Mouse (Mus musculus) lung, embryonic 16.5 days (tissue): Measurements from ENCODE around the gene Rad51b. TPM values are rescaled to one million over a fixed set of nuclear protein-coding genes. Genes with fewer than 3 reads are reported as not detected.

ENCODE experiments used
- ATAC-seq: fragments of 200-750 bp; cut with Nextera tagmentation; 2 replicates; pipeline ENCODE4 v1.8.0; 2017; ENCODE audit warnings: low read depth, mild to moderate bottlenecking, moderate library complexity
- H3K27ac ChIP-seq: fragments of 300-500 bp; sonication (generic); 2 replicates; pipeline ENCODE4 v1.5.1; 2014; ENCODE audit warnings: mild to moderate bottlenecking, control low read depth, low read length
- H3K27me3 ChIP-seq: fragments of 300-500 bp; sonication (generic); 2 replicates; pipeline ENCODE4 v1.6.1; 2014; ENCODE audit warnings: low read depth, low read length, mixed read lengths; ENCODE audit not compliant: control insufficient read depth, insufficient read depth
- H3K36me3 ChIP-seq: fragments of 300-500 bp; sonication (generic); 2 replicates; pipeline ENCODE4 v1.6.1; 2014; ENCODE audit warnings: low read length; ENCODE audit not compliant: control insufficient read depth, insufficient read depth
- H3K4me1 ChIP-seq: fragments of 300-500 bp; sonication (generic); replicated peaks from 2 replicates; pipeline ENCODE4 v1.6.1; 2014; ENCODE audit warnings: low read length, mixed read lengths; ENCODE audit not compliant: control insufficient read depth, insufficient read depth
- H3K4me2 ChIP-seq: fragments of 300-500 bp; sonication (generic); 2 replicates; pipeline ENCODE4 v1.6.1; 2014; ENCODE audit warnings: low read depth, low read length, control low read depth
- H3K4me3 ChIP-seq: fragments of 300-500 bp; sonication (generic); 2 replicates; pipeline ENCODE4 v1.5.1; 2014; ENCODE audit warnings: mild to moderate bottlenecking, low read length, control low read depth
- H3K9ac ChIP-seq: fragments of 300-500 bp; sonication (generic); 2 replicates; pipeline ENCODE4 v1.6.1; 2014; ENCODE audit warnings: low read length, control low read depth
- H3K9me3 ChIP-seq: fragments of 300-500 bp; sonication (generic); 2 replicates; pipeline ENCODE4 v1.6.1; 2016; ENCODE audit warnings: low read length; ENCODE audit not compliant: control insufficient read depth
- WGBS: fragments of 180-500 bp; shearing (Covaris S2); extraction: QIAGEN DNeasy Blood & Tissue Kit; methylation state at CpG from one replicate; pipeline ENCODE4 v1.1.7; 2014; 5-methylcytosine and 5-hydroxymethylcytosine counted together
- polyA plus RNA-seq: library from polyadenylated mRNA; unstranded; fragments of >200 nt; fragmentation: Nextera tagmentation; extraction: Ambion mirVana; gene quantifications from 2 replicates; pipeline ENCODE4 v1.2.1, GENCODE M21; 2015

Gene Rad51b
- polyA plus RNA-seq, result 7.6 and 8.8 TPM in 2 replicates

GRCm38 (mm10) chr12:79297121-79297576 is at the start of gene Rad51b:
Gene Rad51b (plus strand): TSS chr12:79297282.
- H3K27me3 ChIP-seq, result no peaks in the 10 kb centered on the region
- H3K9ac ChIP-seq, result peak within 1 kb of the TSS; percentile 75
- H3K4me2 ChIP-seq, result peak within 1 kb of the TSS; percentile 84
- peaks cover 9% of the 10 kb centered on the region for H3K4me1 ChIP-seq
- peak within 1 kb of the TSS; percentile 78 for H3K4me3 ChIP-seq
- H3K27ac ChIP-seq, result peak within 1 kb of the TSS; percentile 57
- no peaks in the 10 kb centered on the region for H3K9me3 ChIP-seq
- WGBS, result under 1% methylated on average over 21 of the region's 21 CpGs
- no peaks in the 10 kb centered on the region; the same call in 1 of the 2 replicates for H3K36me3 ChIP-seq
- ATAC-seq, result peak; percentile 84

DNA sequence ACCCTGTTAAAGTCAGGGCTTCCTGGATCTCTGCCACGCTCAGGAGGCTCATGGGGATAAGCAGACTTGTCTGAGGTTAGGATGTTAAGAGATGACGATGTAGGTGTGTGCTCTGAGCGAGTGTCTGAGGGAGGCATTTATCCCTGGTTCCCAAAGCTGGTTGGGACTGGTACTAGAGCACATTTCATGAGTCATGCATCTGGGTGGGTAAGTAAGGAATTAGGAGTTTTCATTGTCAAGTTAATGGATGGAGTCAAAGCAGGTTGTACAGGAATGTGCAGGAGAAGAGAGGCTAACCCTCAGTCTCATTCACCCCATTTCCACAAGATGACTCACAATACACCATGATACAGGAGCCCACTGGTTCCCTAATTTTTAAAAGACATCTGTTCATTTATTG is 49.0 kb upstream of the Rad51b start:
- Histone ChIP-seq H3K27ac (no peak overlapping the region), H3K4me1 (no peaks in the 10 kb centered on the region), H3K36me3 (peaks cover 40% of the 10 kb centered on the region), H3K4me2 (no peak overlapping the region), H3K9ac (no peak overlapping the region), H3K27me3 (no peaks in the 10 kb centered on the region), H3K4me3 (no peak overlapping the region), H3K9me3 (no peaks in the 10 kb centered on the region)
- no peak for ATAC-seq
- 87% methylated on average over 3 of the region's 3 CpGs for WGBS

GRCm38 (mm10) chr12:79253294-79254053 is 43.6 kb upstream of the Rad51b start:
- 88% methylated on average over 9 of the region's 9 CpGs for WGBS
- peaks cover 25% of the 10 kb centered on the region for H3K36me3 ChIP-seq
- H3K9ac ChIP-seq, result no peak overlapping the region
- no peaks in the 10 kb centered on the region for H3K4me1 ChIP-seq
- ATAC-seq, result no peak
- H3K4me2 ChIP-seq, result no peak overlapping the region
- no peak overlapping the region for H3K4me3 ChIP-seq
- H3K27me3 ChIP-seq, result no peaks in the 10 kb centered on the region
- H3K27ac ChIP-seq, result no peak overlapping the region
- no peaks in the 10 kb centered on the region for H3K9me3 ChIP-seq

- no peak for ATAC-seq
- Histone ChIP-seq H3K27me3 (no peaks in the 10 kb centered on the region), H3K27ac (no peak overlapping the region), H3K9ac (no peak overlapping the region), H3K4me1 (no peaks in the 10 kb centered on the region), H3K4me3 (no peak overlapping the region), H3K36me3 (peaks cover 21% of the 10 kb centered on the region), H3K9me3 (no peaks in the 10 kb centered on the region), H3K4me2 (no peak overlapping the region)
- WGBS, result 93% methylated on average over 10 of the region's 10 CpGs
Observed at GRCm38 (mm10) chr12:79254975-79255374, 42.1 kb upstream of the Rad51b start.

DNA sequence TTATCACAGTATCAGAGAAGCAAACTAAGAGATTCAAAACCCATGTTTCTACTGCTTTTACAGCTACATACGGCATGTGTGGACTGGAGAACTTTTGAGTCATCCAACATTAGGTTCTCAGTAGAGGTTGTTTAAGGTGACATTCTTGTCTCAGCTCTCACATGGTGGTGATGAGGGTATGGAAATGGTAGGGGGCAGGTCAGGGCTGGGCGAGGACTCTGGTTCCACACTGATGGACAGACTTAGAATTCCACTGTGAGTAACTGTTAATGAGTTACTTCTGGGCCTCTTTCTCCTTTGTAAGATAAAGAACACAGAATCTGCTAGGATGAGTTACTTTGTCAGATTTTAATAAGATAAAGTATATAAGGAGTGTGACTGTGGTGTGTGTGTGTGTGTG is 36.9 kb upstream of the Rad51b start:
- Histone ChIP-seq H3K4me3 (no peak overlapping the region), H3K27me3 (no peaks in the 10 kb centered on the region), H3K27ac (no peak overlapping the region), H3K9ac (no peak overlapping the region), H3K4me2 (no peak overlapping the region), H3K9me3 (no peaks in the 10 kb centered on the region), H3K4me1 (no peaks in the 10 kb centered on the region), H3K36me3 (peaks cover 21% of the 10 kb centered on the region)
- no peak for ATAC-seq
- 89% methylated on average over 2 of the region's 2 CpGs for WGBS

DNA sequence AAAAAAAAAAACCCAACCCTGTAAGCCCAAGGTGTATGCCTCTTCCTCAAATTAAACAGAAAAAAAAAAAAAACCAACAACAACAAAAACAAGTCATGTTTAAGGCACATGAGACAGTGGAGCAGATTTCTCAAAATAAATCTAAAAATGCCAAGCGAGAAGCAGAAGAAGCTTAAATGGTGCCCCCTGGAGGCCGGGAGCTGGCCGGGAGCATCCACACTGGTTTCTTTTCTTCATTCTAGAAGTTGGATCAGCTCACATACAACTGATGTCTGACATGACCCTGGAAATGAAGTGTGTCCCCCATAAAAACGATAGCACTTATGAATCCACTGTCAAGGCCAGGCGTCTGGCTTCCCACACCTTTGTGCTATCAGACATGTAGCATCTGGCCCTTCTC is 36.0 kb upstream of the Rad51b start:
- 42% methylated on average over 5 of the region's 5 CpGs for WGBS
- H3K4me1 ChIP-seq, result no peaks in the 10 kb centered on the region
- H3K36me3 ChIP-seq, result peaks cover 25% of the 10 kb centered on the region
- H3K9me3 ChIP-seq, result no peaks in the 10 kb centered on the region
- no peak overlapping the region for H3K4me2 ChIP-seq
- no peak overlapping the region for H3K27ac ChIP-seq
- no peak overlapping the region for H3K4me3 ChIP-seq
- no peak for ATAC-seq
- H3K9ac ChIP-seq, result no peak overlapping the region
- H3K27me3 ChIP-seq, result no peaks in the 10 kb centered on the region

- no peak overlapping the region for H3K4me3 ChIP-seq
- H3K4me1 ChIP-seq, result no peaks in the 10 kb centered on the region
- H3K9me3 ChIP-seq, result no peaks in the 10 kb centered on the region
- H3K9ac ChIP-seq, result no peak overlapping the region
- H3K27ac ChIP-seq, result no peak overlapping the region
- H3K36me3 ChIP-seq, result peaks cover 52% of the 10 kb centered on the region
- no peak overlapping the region for H3K4me2 ChIP-seq
- no peaks in the 10 kb centered on the region for H3K27me3 ChIP-seq
- 75% methylated on average over 4 of the region's 4 CpGs for WGBS
- no peak for ATAC-seq
Observed at GRCm38 (mm10) chr12:79272604-79273003, 24.5 kb upstream of the Rad51b start.

DNA sequence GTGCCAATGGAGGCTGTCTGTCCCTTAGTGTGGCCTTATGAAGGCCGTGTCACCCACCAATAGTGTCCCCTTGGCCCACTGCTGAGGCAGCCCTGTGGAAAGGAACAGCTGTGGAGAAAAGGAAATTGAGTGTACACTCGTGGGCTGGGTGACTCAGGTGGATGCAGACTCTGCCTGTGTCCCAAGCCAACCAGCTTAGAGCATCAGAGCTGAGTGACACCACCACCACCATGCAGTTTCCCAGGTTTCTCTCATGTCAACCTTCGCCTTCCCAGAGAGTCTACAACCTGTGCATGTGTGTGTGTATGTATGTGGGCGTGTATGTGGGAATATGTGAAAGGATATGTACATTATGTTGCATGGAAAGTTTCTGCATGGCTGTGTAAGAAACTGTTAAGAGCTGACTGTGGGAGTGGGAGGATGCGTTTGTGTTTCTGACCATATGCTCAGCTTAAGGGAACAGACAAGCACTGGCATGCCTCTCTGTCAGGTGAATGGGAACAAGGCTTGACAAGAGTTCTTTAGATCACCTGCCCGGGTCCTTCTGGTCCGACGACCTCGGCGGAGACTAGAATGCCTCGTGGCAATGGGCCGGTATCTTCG is 17.5 kb upstream of the Rad51b start:
- Histone ChIP-seq H3K27me3 (no peaks in the 10 kb centered on the region), H3K4me1 (no peaks in the 10 kb centered on the region), H3K4me2 (no peak overlapping the region), H3K9ac (no peak overlapping the region), H3K9me3 (no peaks in the 10 kb centered on the region), H3K27ac (no peak overlapping the region), H3K36me3 (peaks cover 51% of the 10 kb centered on the region), H3K4me3 (no peak overlapping the region)
- 87% methylated on average over 13 of the region's 13 CpGs for WGBS
- no peak for ATAC-seq

DNA sequence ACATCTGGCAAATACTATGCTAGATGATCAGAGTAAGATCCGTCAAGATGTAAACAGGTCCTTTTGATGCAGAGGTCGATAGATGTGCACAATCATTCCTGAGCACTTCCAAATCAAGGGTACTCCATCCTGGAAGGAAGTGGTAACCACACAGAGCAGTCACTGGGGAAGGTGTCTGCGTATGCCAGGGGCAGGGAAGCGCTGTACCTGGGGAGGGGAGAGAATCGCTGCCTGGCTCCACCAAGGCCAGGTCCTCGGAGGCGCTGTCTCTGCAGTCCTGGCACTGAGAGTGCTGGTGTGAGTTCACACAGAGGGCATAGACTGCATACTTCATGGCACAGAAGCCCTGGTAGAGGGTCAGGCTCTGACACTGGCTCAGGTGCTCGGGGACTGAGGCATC is 14.5 kb upstream of the Rad51b start:
- Histone ChIP-seq H3K4me1 (no peaks in the 10 kb centered on the region), H3K4me3 (no peak overlapping the region), H3K27ac (no peak overlapping the region), H3K27me3 (no peaks in the 10 kb centered on the region), H3K36me3 (peaks cover 58% of the 10 kb centered on the region), H3K9me3 (no peaks in the 10 kb centered on the region), H3K9ac (no peak overlapping the region), H3K4me2 (no peak overlapping the region)
- ATAC-seq, result no peak
- WGBS, result 88% methylated on average over 8 of the region's 8 CpGs
